Mouse (Mus musculus) testis, adult 2 months (tissue): Measurements from ENCODE around the gene Zfp385c.

Source experiments
- CTCF ChIP-seq: fragments of 200-500 bp; IDR thresholded peaks from 2 replicates; pipeline ENCODE4 v1.5.1; 2012; ENCODE audit warnings: low read depth, mild to moderate bottlenecking, inconsistent platforms, low read length, moderate library complexity; ENCODE audit not compliant: control insufficient read depth, insufficient read depth, insufficient replicate concordance
- POLR2A ChIP-seq: fragments of 200-500 bp; IDR thresholded peaks from 2 replicates; pipeline ENCODE4 v1.6.1; 2012; ENCODE audit warnings: low read depth, mild to moderate bottlenecking, inconsistent platforms, low read length, moderate library complexity; ENCODE audit not compliant: control insufficient read depth

DNA sequence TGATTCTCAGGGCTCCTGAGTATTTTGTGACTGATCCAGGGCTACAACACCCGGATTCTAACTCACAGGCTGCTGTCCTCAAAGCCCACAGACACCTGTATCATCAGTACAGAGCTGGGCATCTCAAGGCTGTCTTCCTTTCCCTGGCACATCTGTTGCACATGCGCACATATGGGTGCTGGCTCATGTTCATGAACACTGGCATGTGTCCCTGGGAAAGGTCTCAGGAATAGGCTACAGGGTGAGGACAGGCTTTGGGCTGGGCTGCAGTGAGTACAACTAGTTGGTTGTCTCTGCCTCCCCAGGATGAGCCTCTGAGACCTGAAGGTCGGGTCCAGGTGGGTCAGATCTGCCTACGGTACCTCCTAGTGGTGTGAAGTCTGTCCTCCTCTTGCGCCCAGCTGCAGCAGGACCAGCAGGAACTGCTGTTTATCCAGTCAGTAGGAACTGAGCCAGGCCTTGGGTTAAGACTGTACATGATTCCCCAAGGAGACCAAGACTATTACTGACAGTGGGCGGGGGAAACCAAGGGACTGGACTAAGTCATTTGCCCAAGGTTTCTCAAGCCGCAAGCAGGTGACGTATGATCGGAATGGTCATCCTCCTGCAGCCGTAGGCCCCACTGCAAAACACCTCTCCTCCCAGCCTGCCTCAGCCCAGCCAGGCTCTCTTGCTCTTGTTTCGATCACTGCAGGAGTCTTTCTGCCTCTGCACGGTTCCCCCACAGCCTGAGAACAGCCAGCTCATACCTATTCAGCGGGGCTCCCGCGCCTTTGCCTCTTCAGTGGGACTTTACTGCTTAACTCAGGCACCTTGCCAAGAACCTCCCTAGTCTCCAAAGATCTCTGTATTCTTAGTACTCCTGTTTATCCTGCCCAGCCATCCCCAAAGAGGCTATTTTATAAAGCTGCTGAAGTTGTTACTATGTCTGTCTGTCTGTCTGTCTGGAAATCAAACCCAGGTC is 48.4 kb downstream of the Zfp385c start:
- TF ChIP-seq CTCF: no peak
- TF ChIP-seq POLR2A: no peak
